Mouse (Mus musculus): ENCODE results near the gene Pkig. TPM values are rescaled to one million over a fixed set of nuclear protein-coding genes. Genes with fewer than 3 reads are reported as not detected.

Pkig gene
- polyA plus RNA-seq, 1 experiment = not detected

GRCm38 (mm10) chr2:163719616-163720015 lies 61.4 kb downstream of the Pkig start:
- TF ChIP-seq CTCF (IDR thresholded peaks at IDR 0.05; ENCODE audit: insufficient read depth, low read depth, low read length) (no peak), POLR2A (IDR thresholded peaks at IDR 0.05; ENCODE audit: insufficient read depth, low read depth, low read length) (no peak)
- Histone ChIP-seq H3K4me1 (ENCODE audit: control insufficient read depth, insufficient read depth, low read length) (peaks cover 34% of the 10 kb centered on the region), H3K4me3 (ENCODE audit: insufficient read depth, low read depth, low read length) (no peak overlapping the region), H3K27ac (ENCODE audit: insufficient read depth, low read depth, low read length) (no peak overlapping the region)
- 44% methylated on average over 4 of the region's 4 CpGs for WGBS

GRCm38 (mm10) chr2:163722550-163722949 lies 64.4 kb downstream of the Pkig start:
- WGBS = 21% methylated on average over 7 of the region's 7 CpGs

GRCm38 (mm10) chr2:163726766-163727393 lies 68.7 kb downstream of the Pkig start:
- Histone ChIP-seq H3K27ac (ENCODE audit: insufficient read depth, low read depth, low read length) (no peak overlapping the region), H3K4me3 (ENCODE audit: insufficient read depth, low read depth, low read length) (no peak overlapping the region), H3K4me1 (ENCODE audit: control insufficient read depth, insufficient read depth, low read length) (peaks cover 6% of the 10 kb centered on the region)
- 48% methylated on average over 5 of the region's 5 CpGs for WGBS
- TF ChIP-seq POLR2A (IDR thresholded peaks at IDR 0.05; ENCODE audit: insufficient read depth, low read depth, low read length) (no peak), CTCF (IDR thresholded peaks at IDR 0.05; ENCODE audit: insufficient read depth, low read depth, low read length) (no peak)

More at GRCm38 (mm10) chr2:163722550-163722949, 64.4 kb downstream of the Pkig start:
- no peak for TF ChIP-seq POLR2A (IDR thresholded peaks at IDR 0.05; ENCODE audit: insufficient read depth, low read depth, low read length)
- no peak for TF ChIP-seq CTCF (IDR thresholded peaks at IDR 0.05; ENCODE audit: insufficient read depth, low read depth, low read length)
- Histone ChIP-seq H3K4me3 (ENCODE audit: insufficient read depth, low read depth, low read length) (no peak overlapping the region), H3K4me1 (ENCODE audit: control insufficient read depth, insufficient read depth, low read length) (peaks cover 16% of the 10 kb centered on the region), H3K27ac (ENCODE audit: insufficient read depth, low read depth, low read length) (no peak overlapping the region)

GRCm38 (mm10) chr2:163728300-163728699 lies 70.1 kb downstream of the Pkig start:
- TF ChIP-seq CTCF (IDR thresholded peaks at IDR 0.05; ENCODE audit: insufficient read depth, low read depth, low read length) (no peak), POLR2A (IDR thresholded peaks at IDR 0.05; ENCODE audit: insufficient read depth, low read depth, low read length) (no peak)
- 88% methylated on average over 4 of the region's 4 CpGs for WGBS
- no peak overlapping the region for H3K27ac ChIP-seq (ENCODE audit: insufficient read depth, low read depth, low read length)
- H3K4me3 ChIP-seq (ENCODE audit: insufficient read depth, low read depth, low read length) = no peak overlapping the region
- no peaks in the 10 kb centered on the region for H3K4me1 ChIP-seq (ENCODE audit: control insufficient read depth, insufficient read depth, low read length)

GRCm38 (mm10) chr2:163732021-163732420 lies 73.8 kb downstream of the Pkig start:
- Histone ChIP-seq H3K27ac (ENCODE audit: insufficient read depth, low read depth, low read length) (no peak overlapping the region), H3K4me3 (ENCODE audit: insufficient read depth, low read depth, low read length) (no peak overlapping the region), H3K4me1 (ENCODE audit: control insufficient read depth, insufficient read depth, low read length) (no peaks in the 10 kb centered on the region)
- 89% methylated on average over 11 of the region's 11 CpGs for WGBS
- TF ChIP-seq POLR2A (IDR thresholded peaks at IDR 0.05; ENCODE audit: insufficient read depth, low read depth, low read length) (no peak), CTCF (IDR thresholded peaks at IDR 0.05; ENCODE audit: insufficient read depth, low read depth, low read length) (no peak)

GRCm38 (mm10) chr2:163735163-163735562 lies 77.0 kb downstream of the Pkig start:
- TF ChIP-seq POLR2A (IDR thresholded peaks at IDR 0.05; ENCODE audit: insufficient read depth, low read depth, low read length) (no peak), CTCF (IDR thresholded peaks at IDR 0.05; ENCODE audit: insufficient read depth, low read depth, low read length) (no peak)
- WGBS = 96% methylated on average over 9 of the region's 9 CpGs

GRCm38 (mm10) chr2:163735980-163736379 lies 77.8 kb downstream of the Pkig start:
- TF ChIP-seq CTCF (IDR thresholded peaks at IDR 0.05; ENCODE audit: insufficient read depth, low read depth, low read length) = no peak
- no peak for TF ChIP-seq POLR2A (IDR thresholded peaks at IDR 0.05; ENCODE audit: insufficient read depth, low read depth, low read length)
- Histone ChIP-seq H3K4me3 (ENCODE audit: insufficient read depth, low read depth, low read length) (no peak overlapping the region), H3K27ac (ENCODE audit: insufficient read depth, low read depth, low read length) (no peak overlapping the region), H3K4me1 (ENCODE audit: control insufficient read depth, insufficient read depth, low read length) (no peaks in the 10 kb centered on the region)
- WGBS = 47% methylated on average over 6 of the region's 6 CpGs

More at GRCm38 (mm10) chr2:163735163-163735562, 77.0 kb downstream of the Pkig start:
- Histone ChIP-seq H3K27ac (ENCODE audit: insufficient read depth, low read depth, low read length) (no peak overlapping the region), H3K4me3 (ENCODE audit: insufficient read depth, low read depth, low read length) (no peak overlapping the region), H3K4me1 (ENCODE audit: control insufficient read depth, insufficient read depth, low read length) (no peaks in the 10 kb centered on the region)

GRCm38 (mm10) chr2:163742656-163743055 lies 84.5 kb downstream of the Pkig start:
- Histone ChIP-seq H3K27ac (ENCODE audit: insufficient read depth, low read depth, low read length) (no peak overlapping the region), H3K4me1 (ENCODE audit: control insufficient read depth, insufficient read depth, low read length) (peaks cover 4% of the 10 kb centered on the region), H3K4me3 (ENCODE audit: insufficient read depth, low read depth, low read length) (no peak overlapping the region)
- TF ChIP-seq POLR2A (IDR thresholded peaks at IDR 0.05; ENCODE audit: insufficient read depth, low read depth, low read length) (no peak), CTCF (IDR thresholded peaks at IDR 0.05; ENCODE audit: insufficient read depth, low read depth, low read length) (no peak)
- 87% methylated on average over 5 of the region's 5 CpGs for WGBS

GRCm38 (mm10) chr2:163743357-163743756 lies 85.2 kb downstream of the Pkig start:
- no peak overlapping the region for H3K27ac ChIP-seq (ENCODE audit: insufficient read depth, low read depth, low read length)
- TF ChIP-seq POLR2A (IDR thresholded peaks at IDR 0.05; ENCODE audit: insufficient read depth, low read depth, low read length) (no peak), CTCF (IDR thresholded peaks at IDR 0.05; ENCODE audit: insufficient read depth, low read depth, low read length) (no peak)
- 71% methylated on average over 6 of the region's 6 CpGs for WGBS
- H3K4me1 ChIP-seq (ENCODE audit: control insufficient read depth, insufficient read depth, low read length) = peaks cover 4% of the 10 kb centered on the region
- H3K4me3 ChIP-seq (ENCODE audit: insufficient read depth, low read depth, low read length) = no peak overlapping the region

All from olfactory bulb, adult 2 months (tissue).